Mouse (Mus musculus) stomach, postnatal 0 days (tissue): ENCODE measurements around the gene Ip6k1. TPM values are rescaled to one million over a fixed set of nuclear protein-coding genes. Genes with fewer than 3 reads are reported as not detected.

Source experiments
- ATAC-seq: fragments of 200-750 bp; cut with Nextera tagmentation; 2 replicates; pipeline ENCODE4 v1.8.0; 2017; ENCODE audit not compliant: low FRiP score, low TSS enrichment
- DNase-seq: peaks from one replicate; pipeline ENCODE4 v3.0.0-alpha.2; 2016; ENCODE audit warnings: low spot score
- H3K27ac ChIP-seq: fragments of 300-500 bp; sonication (generic); replicated peaks from 2 replicates; pipeline ENCODE4 v1.5.1; 2014; ENCODE audit warnings: mild to moderate bottlenecking, control low read depth
- H3K27me3 ChIP-seq: fragments of 300-500 bp; sonication (generic); 2 replicates; pipeline ENCODE4 v1.6.1; 2014; ENCODE audit warnings: low read length; ENCODE audit not compliant: control insufficient read depth, insufficient read depth
- H3K36me3 ChIP-seq: fragments of 300-500 bp; sonication (generic); 2 replicates; pipeline ENCODE4 v1.6.1; 2014; ENCODE audit warnings: low read length, mixed read lengths; ENCODE audit not compliant: control insufficient read depth, insufficient read depth
- H3K4me1 ChIP-seq: fragments of 300-500 bp; sonication (generic); replicated peaks from 2 replicates; pipeline ENCODE4 v1.6.1; 2014; ENCODE audit warnings: antibody characterized with exemption; ENCODE audit not compliant: control insufficient read depth, insufficient read depth
- H3K4me2 ChIP-seq: fragments of 300-500 bp; sonication (generic); replicated peaks from 2 replicates; pipeline ENCODE4 v1.6.1; 2014; ENCODE audit warnings: low read depth, mild to moderate bottlenecking, control low read depth, moderate library complexity
- H3K4me3 ChIP-seq: fragments of 300-500 bp; sonication (generic); 2 replicates; pipeline ENCODE4 v1.5.1; 2014; ENCODE audit warnings: low read depth, low read length, control low read depth
- H3K9ac ChIP-seq: fragments of 300-500 bp; sonication (generic); 2 replicates; pipeline ENCODE4 v1.6.1; 2014; ENCODE audit warnings: mild to moderate bottlenecking, low read length, control low read depth, mixed read lengths
- H3K9me3 ChIP-seq: fragments of 300-500 bp; sonication (generic); 2 replicates; pipeline ENCODE4 v1.6.1; 2016; ENCODE audit warnings: low read length; ENCODE audit not compliant: control insufficient read depth
- CTCF ChIP-seq: IDR thresholded peaks from 2 replicates; pipeline ENCODE4 v1.5.1; 2016; ENCODE audit warnings: antibody characterized with exemption, low read depth, mild to moderate bottlenecking, moderate library complexity
- EP300 ChIP-seq: optimal IDR thresholded peaks from 2 replicates; pipeline ENCODE3; 2016; ENCODE audit warnings: antibody characterized with exemption
- WGBS: fragments of 180-500 bp; shearing (Covaris S2); extraction: QIAGEN DNeasy Blood & Tissue Kit; methylation state at CpG from one replicate; pipeline ENCODE4 v1.1.7; 2014; 5-methylcytosine and 5-hydroxymethylcytosine counted together
- polyA plus RNA-seq: library from polyadenylated mRNA; unstranded; fragments of >200 nt; fragmentation: Nextera tagmentation; extraction: Ambion mirVana; gene quantifications from 2 replicates; pipeline ENCODE4 v1.2.1, GENCODE M21; 2015

The Ip6k1 gene
- polyA plus RNA-seq, 1 experiment from 2014 or later = 24.0 TPM

DNA sequence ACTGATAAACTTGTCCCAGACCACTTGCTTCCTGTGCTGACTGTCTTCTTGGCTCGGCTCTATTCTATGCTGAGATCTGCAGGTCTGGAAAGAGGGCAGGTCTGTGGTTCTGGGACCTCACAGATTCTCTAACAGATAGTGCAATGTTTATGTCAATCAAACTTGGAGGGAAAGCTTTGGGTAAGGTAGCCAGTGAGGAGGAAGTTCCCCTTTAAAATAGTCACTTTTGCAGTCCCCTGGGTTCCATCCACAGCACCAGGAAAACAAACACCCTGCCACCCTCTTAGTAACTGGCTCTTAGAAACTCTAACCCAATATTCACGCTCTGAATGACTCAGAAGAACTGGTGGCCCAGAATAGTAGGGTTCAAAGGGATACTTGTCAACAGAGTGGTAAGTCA lies 7.8 kb upstream of the Ip6k1 start:
- Histone ChIP-seq H3K9ac (no peak overlapping the region), H3K4me3 (no peak overlapping the region), H3K36me3 (no peaks in the 10 kb centered on the region), H3K27me3 (no peaks in the 10 kb centered on the region), H3K9me3 (no peaks in the 10 kb centered on the region), H3K27ac (no peak overlapping the region), H3K4me1 (no peaks in the 10 kb centered on the region), H3K4me2 (no peak overlapping the region)
- TF ChIP-seq EP300 = no peak
- TF ChIP-seq CTCF = no peak
- no peak for ATAC-seq
- no peak for DNase-seq
- WGBS = 45% methylated on average over 2 of the region's 2 CpGs

GRCm38 (mm10) chr9:107995513-107995912 lies 6.8 kb upstream of the Ip6k1 start:
- 93% methylated on average over 21 of the region's 21 CpGs for WGBS
- no peak for TF ChIP-seq EP300
- no peak for TF ChIP-seq CTCF
- Histone ChIP-seq H3K9ac (no peak overlapping the region), H3K36me3 (no peaks in the 10 kb centered on the region), H3K27ac (no peak overlapping the region), H3K4me3 (no peak overlapping the region), H3K9me3 (no peaks in the 10 kb centered on the region), H3K4me1 (no peaks in the 10 kb centered on the region), H3K4me2 (no peak overlapping the region), H3K27me3 (no peaks in the 10 kb centered on the region)
- ATAC-seq = no peak
- no peak for DNase-seq

DNA sequence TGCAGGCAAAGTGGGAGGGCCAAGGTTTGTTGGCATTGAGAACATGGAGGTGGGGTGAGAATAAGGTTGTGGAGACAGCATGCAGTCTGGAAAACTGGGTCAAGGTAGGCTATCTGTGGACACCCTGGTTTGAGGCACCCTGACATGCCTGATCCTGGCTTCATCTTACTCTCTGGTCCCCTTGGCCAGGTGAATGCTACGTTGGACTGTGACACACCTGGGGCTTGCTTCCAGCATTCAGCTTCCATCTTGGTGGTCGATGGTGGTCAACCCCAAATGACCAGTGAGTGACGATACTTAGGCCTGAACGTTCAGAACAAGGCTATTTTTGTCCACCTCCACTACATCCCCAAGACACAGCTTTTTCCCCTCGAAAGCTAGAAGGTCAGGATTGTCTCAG lies 6.3 kb upstream of the Ip6k1 start, which contains the start of gene Gm20662:
Gm20662 (plus strand) TSS at position 301 of the 400 bp plus-strand sequence.
- H3K36me3 ChIP-seq = no peaks in the 10 kb centered on the region
- H3K9ac ChIP-seq = no peak within 1 kb of the TSS
- DNase-seq = no peak
- ATAC-seq = no peak
- 91% methylated on average over 5 of the region's 5 CpGs for WGBS
- TF ChIP-seq EP300 (no peak), CTCF (no peak)
- no peaks in the 10 kb centered on the region for H3K9me3 ChIP-seq
- H3K27me3 ChIP-seq = no peaks in the 10 kb centered on the region
- H3K4me2 ChIP-seq = no peak within 1 kb of the TSS
- H3K4me3 ChIP-seq = no peak within 1 kb of the TSS
- H3K27ac ChIP-seq = no peak within 1 kb of the TSS
- no peaks in the 10 kb centered on the region for H3K4me1 ChIP-seq

GRCm38 (mm10) chr9:108002778-108003530 lies 653 bp downstream of the Ip6k1 start:
- Histone ChIP-seq H3K36me3 (no peaks in the 10 kb centered on the region), H3K27me3 (no peaks in the 10 kb centered on the region), H3K4me2 (peak overlapping the region; percentile 79), H3K4me1 (no peaks in the 10 kb centered on the region; the same call in 1 of the 2 replicates), H3K4me3 (peak overlapping the region; percentile 100), H3K9ac (peak overlapping the region; percentile 99), H3K9me3 (no peaks in the 10 kb centered on the region), H3K27ac (peak overlapping the region; percentile 98)
- TF ChIP-seq EP300 (no peak), CTCF (no peak)
- under 1% methylated on average over 50 of the region's 50 CpGs for WGBS
- ATAC-seq (no peak), DNase-seq (no peak)

DNA sequence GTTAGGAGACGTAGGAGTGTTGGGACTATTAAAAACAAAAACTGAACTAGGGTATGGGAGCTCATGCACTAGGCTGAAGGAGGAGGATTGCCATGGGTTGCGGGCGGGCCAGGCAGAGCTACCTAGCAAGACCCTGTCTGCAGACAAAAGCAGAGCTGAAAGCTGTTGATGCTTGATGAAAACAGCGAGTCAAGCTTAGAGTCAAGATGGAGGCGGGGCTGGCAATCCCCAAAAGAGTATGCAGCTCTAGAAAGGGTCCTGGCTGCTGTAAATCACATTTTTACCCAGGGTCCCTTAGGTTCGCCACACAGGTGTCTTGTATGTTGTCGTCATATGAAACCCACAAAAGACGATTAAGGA lies 1.2 kb downstream of the Ip6k1 start:
- WGBS = 10% methylated on average over 8 of the region's 8 CpGs
- Histone ChIP-seq H3K4me1 (no peaks in the 10 kb centered on the region; the same call in 1 of the 2 replicates), H3K9ac (peak overlapping the region; percentile 99), H3K9me3 (no peaks in the 10 kb centered on the region), H3K36me3 (no peaks in the 10 kb centered on the region), H3K4me2 (peak overlapping the region; percentile 79), H3K4me3 (peak overlapping the region; percentile 100), H3K27me3 (no peaks in the 10 kb centered on the region), H3K27ac (peak overlapping the region; percentile 98; the same call in 1 of the 2 replicates)
- TF ChIP-seq EP300 (no peak), CTCF (no peak)
- ATAC-seq (no peak), DNase-seq (no peak)

DNA sequence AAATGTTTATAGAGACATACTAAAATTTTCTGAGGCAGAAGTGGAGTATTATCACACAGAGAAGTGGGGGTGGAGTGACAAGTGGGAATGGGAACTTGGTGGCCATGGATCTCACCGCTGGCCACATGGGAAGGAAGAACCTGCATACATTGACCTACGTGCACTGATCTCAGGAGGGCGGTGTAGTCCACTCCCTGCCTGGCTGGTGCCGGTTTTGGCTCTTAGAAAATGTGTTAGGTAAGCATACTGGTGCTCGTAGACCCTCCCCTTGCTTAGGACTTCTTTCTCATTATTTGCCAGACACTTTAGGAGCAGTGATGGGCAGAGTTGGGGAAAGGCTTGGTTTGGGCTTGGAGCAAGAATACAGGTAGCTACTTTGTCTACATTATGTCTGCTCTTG lies 5.7 kb downstream of the Ip6k1 start:
- Histone ChIP-seq H3K27me3 (no peaks in the 10 kb centered on the region), H3K36me3 (no peaks in the 10 kb centered on the region), H3K27ac (0 out of 2 replicates have a peak overlapping the region, but pooled peaks have one; percentile 8), H3K9me3 (no peaks in the 10 kb centered on the region), H3K4me3 (no peak overlapping the region), H3K9ac (no peak overlapping the region), H3K4me1 (no peaks in the 10 kb centered on the region), H3K4me2 (no peak overlapping the region)
- no peak for DNase-seq
- TF ChIP-seq CTCF = no peak
- no peak for TF ChIP-seq EP300
- ATAC-seq = no peak
- WGBS = 76% methylated on average over 5 of the region's 5 CpGs
